Mouse (Mus musculus) stomach, embryonic 16.5 days (tissue): Measurements from ENCODE around the gene Usp12. TPM values are rescaled to one million over a fixed set of nuclear protein-coding genes. Genes with fewer than 3 reads are reported as not detected.

Experiments
- ATAC-seq: fragments of 200-750 bp; cut with Nextera tagmentation; 2 replicates; pipeline ENCODE4 v1.8.0; 2017; ENCODE audit warnings: moderate number of reproducible peaks, moderate TSS enrichment; ENCODE audit not compliant: insufficient read depth, low FRiP score
- H3K27ac ChIP-seq: fragments of 300-500 bp; sonication (generic); 2 replicates; pipeline ENCODE4 v1.5.1; 2014; ENCODE audit warnings: low read length
- H3K27me3 ChIP-seq: fragments of 300-500 bp; sonication (generic); 2 replicates; pipeline ENCODE4 v1.6.1; 2014; ENCODE audit warnings: low read length, control low read depth, mixed read lengths; ENCODE audit not compliant: control insufficient read depth, insufficient read depth
- H3K36me3 ChIP-seq: fragments of 300-500 bp; sonication (generic); 2 replicates; pipeline ENCODE4 v1.6.1; 2014; ENCODE audit warnings: low read length; ENCODE audit not compliant: control insufficient read depth, insufficient read depth
- H3K4me1 ChIP-seq: fragments of 300-500 bp; sonication (generic); 2 replicates; pipeline ENCODE4 v1.6.1; 2014; ENCODE audit warnings: low read length, control low read depth, mixed read lengths; ENCODE audit not compliant: control insufficient read depth, insufficient read depth
- H3K4me2 ChIP-seq: fragments of 300-500 bp; sonication (generic); 2 replicates; pipeline ENCODE4 v1.6.1; 2014; ENCODE audit warnings: low read depth, low read length, mixed read lengths
- H3K4me3 ChIP-seq: fragments of 300-500 bp; sonication (generic); replicated peaks from 2 replicates; pipeline ENCODE4 v1.5.1; 2014; ENCODE audit warnings: mild to moderate bottlenecking, low read length
- H3K9ac ChIP-seq: fragments of 300-500 bp; sonication (generic); 2 replicates; pipeline ENCODE4 v1.6.1; 2014; ENCODE audit warnings: low read length
- H3K9me3 ChIP-seq: fragments of 300-500 bp; sonication (generic); replicated peaks from 2 replicates; pipeline ENCODE4 v1.6.1; 2016; ENCODE audit warnings: low read length, control low read depth; ENCODE audit not compliant: control insufficient read depth
- WGBS: fragments of 180-500 bp; shearing (Covaris S2); extraction: QIAGEN DNeasy Blood & Tissue Kit; methylation state at CpG from one replicate; pipeline ENCODE4 v1.1.7; 2014; 5-methylcytosine and 5-hydroxymethylcytosine counted together
- polyA plus RNA-seq: library from polyadenylated mRNA; unstranded; fragments of >200 nt; fragmentation: Nextera tagmentation; extraction: Ambion mirVana; gene quantifications from 2 replicates; pipeline ENCODE4 v1.2.1, GENCODE M21; 2015

The Usp12 gene
- polyA plus RNA-seq, 1 experiment from 2014 or later: 18.2 TPM

GRCm38 (mm10) chr5:146770002-146770848 lies 24.6 kb downstream of the Usp12 start:
- Histone ChIP-seq H3K4me1 (peaks cover 23% of the 10 kb centered on the region), H3K9ac (no peak overlapping the region), H3K27me3 (no peaks in the 10 kb centered on the region), H3K4me3 (no peak overlapping the region), H3K4me2 (no peak overlapping the region), H3K9me3 (0 out of 2 replicates have a peak, but pooled peaks cover 3% of the 10 kb centered on the region), H3K27ac (no peak overlapping the region), H3K36me3 (peaks cover 4% of the 10 kb centered on the region)
- 62% methylated on average over 15 of the region's 15 CpGs for WGBS
- no peak for ATAC-seq

DNA sequence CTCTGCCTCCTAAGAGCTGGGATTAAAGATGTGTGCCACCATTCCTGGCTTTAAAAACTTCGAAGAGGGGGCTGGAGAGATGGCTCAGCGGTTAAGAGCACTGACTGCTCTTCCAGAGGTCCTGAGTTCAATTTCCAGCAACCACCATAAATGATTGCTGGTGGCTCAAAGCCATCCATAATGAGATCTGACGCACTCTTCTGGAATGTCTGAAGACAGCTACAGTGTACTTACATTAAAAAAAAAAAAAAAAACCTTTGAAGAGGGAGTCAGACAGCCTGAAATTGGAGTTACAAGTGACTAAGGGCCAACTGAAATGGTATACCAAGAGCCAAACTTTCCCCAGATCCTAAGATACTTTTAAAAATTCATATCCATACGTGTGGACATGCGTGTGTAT lies 29.0 kb downstream of the Usp12 start:
- no peak for ATAC-seq
- Histone ChIP-seq H3K27me3 (no peaks in the 10 kb centered on the region), H3K36me3 (peaks cover 6% of the 10 kb centered on the region; the same call in 1 of the 2 replicates), H3K4me2 (no peak overlapping the region), H3K27ac (no peak overlapping the region), H3K4me1 (peaks cover 14% of the 10 kb centered on the region), H3K4me3 (no peak overlapping the region), H3K9me3 (no peaks in the 10 kb centered on the region), H3K9ac (no peak overlapping the region)
- WGBS: 89% methylated on average over 5 of the region's 5 CpGs

DNA sequence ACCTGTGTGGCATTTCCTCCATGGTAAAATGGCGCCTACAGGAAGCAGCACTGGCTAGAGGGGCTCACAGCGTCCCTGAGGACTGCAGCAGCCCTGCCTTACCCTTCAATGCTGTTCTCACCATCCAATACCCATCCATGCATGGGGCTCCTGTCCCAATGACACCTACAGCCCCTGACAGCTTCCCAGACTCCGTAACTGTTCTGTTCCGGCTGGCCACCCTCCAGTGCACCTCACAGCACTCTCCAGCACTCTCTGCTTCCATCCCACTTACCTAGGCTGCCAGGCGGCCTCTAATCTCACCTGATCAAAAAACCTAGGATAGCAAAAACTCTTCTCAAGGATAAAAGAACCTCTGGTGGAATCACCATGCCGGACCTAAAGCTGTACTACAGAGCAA lies 35.6 kb downstream of the Usp12 start:
- Histone ChIP-seq H3K4me2 (no peak overlapping the region), H3K4me3 (no peak overlapping the region), H3K27me3 (no peaks in the 10 kb centered on the region), H3K4me1 (peaks cover 16% of the 10 kb centered on the region), H3K27ac (no peak overlapping the region), H3K36me3 (peaks cover 6% of the 10 kb centered on the region; the same call in 1 of the 2 replicates), H3K9me3 (no peaks in the 10 kb centered on the region), H3K9ac (no peak overlapping the region)
- WGBS: 88% methylated on average over 6 of the region's 6 CpGs
- no peak for ATAC-seq

GRCm38 (mm10) chr5:146757921-146758320 lies 36.9 kb downstream of the Usp12 start:
- ATAC-seq: no peak
- H3K9ac ChIP-seq: no peak overlapping the region
- peaks cover 5% of the 10 kb centered on the region; the same call in 1 of the 2 replicates for H3K36me3 ChIP-seq
- H3K4me1 ChIP-seq: peaks cover 16% of the 10 kb centered on the region
- no peaks in the 10 kb centered on the region for H3K9me3 ChIP-seq
- H3K27me3 ChIP-seq: no peaks in the 10 kb centered on the region
- no peak overlapping the region for H3K27ac ChIP-seq
- H3K4me3 ChIP-seq: no peak overlapping the region
- WGBS: 51% methylated on average over 6 of the region's 6 CpGs
- no peak overlapping the region for H3K4me2 ChIP-seq

DNA sequence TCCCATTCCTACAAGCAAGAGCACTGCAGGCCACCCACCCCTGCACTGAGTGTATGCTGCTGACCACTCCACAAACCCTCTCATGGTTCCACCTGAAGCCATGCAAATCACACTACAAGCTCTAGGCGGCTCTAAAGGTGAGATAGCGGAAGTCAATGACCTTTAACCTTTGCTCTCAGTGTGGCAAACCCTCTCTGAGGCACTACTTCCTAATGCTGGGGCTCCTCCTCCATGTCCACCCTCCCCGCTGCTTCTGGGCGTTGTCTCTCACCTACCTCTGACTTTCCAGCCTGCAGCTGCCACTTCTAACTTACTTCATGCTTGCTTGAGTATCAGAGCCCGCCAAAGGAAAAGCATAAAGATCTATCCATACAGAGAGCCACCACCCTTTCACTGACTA lies 37.5 kb downstream of the Usp12 start:
- WGBS: 66% methylated on average over 5 of the region's 5 CpGs
- peak; percentile 33; the same call in 1 of the 2 replicates for ATAC-seq
- Histone ChIP-seq H3K9me3 (no peaks in the 10 kb centered on the region), H3K36me3 (peaks cover 2% of the 10 kb centered on the region; the same call in 1 of the 2 replicates), H3K4me3 (no peak overlapping the region), H3K27ac (no peak overlapping the region), H3K4me2 (no peak overlapping the region), H3K27me3 (no peaks in the 10 kb centered on the region), H3K9ac (no peak overlapping the region), H3K4me1 (peaks cover 16% of the 10 kb centered on the region)

DNA sequence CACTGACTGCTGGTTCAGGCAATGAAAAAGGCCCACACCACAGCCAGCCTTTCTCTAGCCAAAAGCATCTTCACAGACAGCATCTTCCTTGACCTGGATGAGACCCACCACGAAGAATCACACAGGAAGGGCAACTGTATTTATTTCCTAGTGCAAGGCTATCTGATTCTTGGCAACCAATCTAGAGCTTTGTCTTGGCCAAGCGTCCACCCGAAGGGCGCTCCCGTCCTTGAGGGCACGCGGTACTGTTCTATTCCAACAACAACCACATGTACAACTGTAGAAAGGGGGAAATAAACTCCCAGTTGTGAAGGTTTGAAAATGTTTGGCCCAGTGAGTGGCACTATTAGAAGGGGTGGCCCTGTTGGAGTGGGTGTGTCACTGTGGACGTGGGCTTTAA lies 41.6 kb downstream of the Usp12 start:
- Histone ChIP-seq H3K27ac (no peak overlapping the region), H3K36me3 (peaks cover 9% of the 10 kb centered on the region; the same call in 1 of the 2 replicates), H3K4me2 (no peak overlapping the region), H3K9me3 (no peaks in the 10 kb centered on the region), H3K9ac (no peak overlapping the region), H3K4me3 (no peak overlapping the region), H3K27me3 (no peaks in the 10 kb centered on the region), H3K4me1 (peaks cover 7% of the 10 kb centered on the region; the same call in 1 of the 2 replicates)
- WGBS: 95% methylated on average over 8 of the region's 8 CpGs
- ATAC-seq: no peak

GRCm38 (mm10) chr5:146750958-146751357 lies 43.8 kb downstream of the Usp12 start:
- Histone ChIP-seq H3K4me3 (no peak overlapping the region), H3K9ac (no peak overlapping the region), H3K27ac (no peak overlapping the region), H3K9me3 (no peaks in the 10 kb centered on the region), H3K36me3 (peaks cover 9% of the 10 kb centered on the region; the same call in 1 of the 2 replicates), H3K4me2 (no peak overlapping the region), H3K27me3 (no peaks in the 10 kb centered on the region), H3K4me1 (no peaks in the 10 kb centered on the region)
- no peak for ATAC-seq
- WGBS: 82% methylated on average over 7 of the region's 7 CpGs

GRCm38 (mm10) chr5:146750273-146750672 lies 44.5 kb downstream of the Usp12 start:
- H3K36me3 ChIP-seq: peaks cover 9% of the 10 kb centered on the region; the same call in 1 of the 2 replicates
- no peak overlapping the region for H3K4me2 ChIP-seq
- no peaks in the 10 kb centered on the region for H3K9me3 ChIP-seq
- H3K4me1 ChIP-seq: no peaks in the 10 kb centered on the region
- no peak for ATAC-seq
- H3K27ac ChIP-seq: no peak overlapping the region
- no peak overlapping the region for H3K9ac ChIP-seq
- 87% methylated on average over 7 of the region's 7 CpGs for WGBS
- H3K27me3 ChIP-seq: no peaks in the 10 kb centered on the region
- H3K4me3 ChIP-seq: no peak overlapping the region

DNA sequence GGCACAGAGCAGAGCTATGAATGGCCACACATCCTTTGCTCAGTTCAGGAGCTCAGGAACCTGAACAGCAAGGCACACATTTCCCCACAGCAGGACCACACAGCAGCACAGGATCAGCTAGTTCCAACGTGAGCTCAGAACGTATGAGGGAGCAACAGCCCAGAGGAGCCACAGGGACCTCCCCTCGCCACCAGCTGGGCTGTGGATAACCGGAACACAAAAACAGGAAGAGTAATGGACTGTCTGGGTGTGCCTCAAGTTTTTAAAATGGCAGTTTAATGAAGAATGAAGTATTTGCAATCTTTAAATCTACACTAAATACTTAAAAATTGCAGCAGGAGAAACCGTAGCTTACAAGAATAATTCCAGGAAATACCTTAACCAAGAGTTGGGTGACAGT lies 44.9 kb downstream of the Usp12 start:
- Histone ChIP-seq H3K27ac (no peak overlapping the region), H3K4me3 (no peak overlapping the region), H3K27me3 (no peaks in the 10 kb centered on the region), H3K4me1 (no peaks in the 10 kb centered on the region), H3K9me3 (no peaks in the 10 kb centered on the region), H3K9ac (no peak overlapping the region), H3K36me3 (peaks cover 9% of the 10 kb centered on the region; the same call in 1 of the 2 replicates), H3K4me2 (no peak overlapping the region)
- ATAC-seq: no peak
- 80% methylated on average over 5 of the region's 5 CpGs for WGBS
